Mouse (Mus musculus) G1E (cell line): ENCODE data around the gene Sub1.

ENCODE experiments used
- CTCF ChIP-seq: IDR thresholded peaks from 2 replicates; pipeline ENCODE4 v1.5.1; 2012; ENCODE audit warnings: low read depth, low read length, inconsistent platforms, mixed read lengths
- GATA1 ChIP-seq: IDR thresholded peaks from 2 replicates; pipeline ENCODE4 v1.6.1; 2012; ENCODE audit warnings: borderline replicate concordance, low read length, inconsistent platforms, mixed read lengths
- POLR2AphosphoS5 ChIP-seq: IDR thresholded peaks from 2 replicates; pipeline ENCODE4 v1.6.1; 2012; ENCODE audit warnings: low read depth, low read length, inconsistent platforms; ENCODE audit not compliant: insufficient replicate concordance

DNA sequence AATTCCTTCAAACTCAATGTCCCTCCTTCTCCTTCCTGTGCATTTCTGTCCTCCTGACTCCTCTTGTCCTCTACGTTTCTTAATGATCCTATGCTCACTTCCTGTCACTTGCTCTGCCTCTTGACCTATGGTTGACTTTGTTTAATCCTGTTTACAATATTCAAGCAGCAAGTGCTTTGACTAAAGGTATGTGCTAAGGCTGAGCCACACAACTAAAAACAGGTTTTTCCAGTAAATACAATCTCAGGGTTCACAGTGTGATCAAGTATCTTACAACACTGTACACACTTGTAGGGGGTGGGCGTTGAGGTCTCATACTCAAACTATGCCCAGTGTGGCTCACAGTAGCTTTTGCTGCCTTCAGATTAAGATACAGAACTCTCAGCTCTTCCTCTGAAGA is 8.9 kb downstream of the Sub1 start:
- TF ChIP-seq CTCF (no peak), POLR2AphosphoS5 (no peak), GATA1 (no peak)
